Mouse (Mus musculus) naive thymus-derived CD4-positive, alpha-beta T cell, adult 5 months (primary cell): Measurements from ENCODE around the gene Zfp385b. TPM values are rescaled to one million over a fixed set of nuclear protein-coding genes. Genes with fewer than 3 reads are reported as not detected.

ENCODE experiments used
- polyA plus RNA-seq: library from polyadenylated mRNA; unstranded; fragments of 100-300 nt; shearing (Covaris generic); gene quantifications from one replicate; pipeline ENCODE4 v1.2.1, GENCODE M21; 2017

Zfp385b gene
- 0.12 TPM for polyA plus RNA-seq

DNA sequence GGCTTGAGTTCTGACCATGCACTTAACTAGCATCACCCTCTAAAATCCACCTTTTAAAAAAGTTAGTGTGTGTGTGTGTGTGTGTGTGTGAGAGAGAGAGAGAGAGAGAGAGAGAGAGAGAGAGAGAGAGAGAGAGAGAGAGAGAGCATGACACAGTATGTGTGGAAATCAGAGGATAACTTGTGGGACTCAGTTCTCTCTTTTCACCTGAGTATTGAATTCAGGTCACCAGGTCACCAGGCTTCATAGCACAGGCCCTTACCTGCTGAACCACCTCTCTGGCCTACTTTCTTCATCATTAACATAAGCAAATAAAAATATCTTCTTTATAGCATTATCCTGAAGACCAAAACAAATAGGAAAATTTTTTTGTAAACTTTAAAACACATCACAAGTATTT lies at the start of gene Zfp385b:
Gene Zfp385b (minus strand): TSS at position 101 of the 400 bp plus-strand sequence.

Other genes starting within 250 kb of the Zfp385b start
- gene Cwc22, start 126.7 kb upstream of the Zfp385b start, polyA plus RNA-seq = 41.2 TPM